Mouse (Mus musculus): Measurements from ENCODE around the gene Os9.

Os9 gene

GRCm38 (mm10) chr10:127118470-127118869 is 2.5 kb downstream of the Os9 start:
- DNase-seq (ENCODE audit: extremely low spot score), result no peak

GRCm38 (mm10) chr10:127115068-127115467 is 5.9 kb downstream of the Os9 start:
- DNase-seq (ENCODE audit: extremely low spot score), result no peak

- DNase-seq (ENCODE audit: extremely low spot score), result no peak
Observed at GRCm38 (mm10) chr10:127114408-127114807, 6.5 kb downstream of the Os9 start.

- DNase-seq (ENCODE audit: extremely low spot score), result no peak
Observed at GRCm38 (mm10) chr10:127111001-127111887, 9.7 kb downstream of the Os9 start.

GRCm38 (mm10) chr10:127108262-127108583 is 12.7 kb downstream of the Os9 start:
- no peak for DNase-seq (ENCODE audit: extremely low spot score)

- no peak for DNase-seq (ENCODE audit: extremely low spot score)
Observed at GRCm38 (mm10) chr10:127107563-127108261, 13.2 kb downstream of the Os9 start.

- no peak for DNase-seq (ENCODE audit: extremely low spot score)
Observed at GRCm38 (mm10) chr10:127103631-127104030, 17.3 kb downstream of the Os9 start.

- DNase-seq (ENCODE audit: extremely low spot score), result no peak
Observed at GRCm38 (mm10) chr10:127101151-127101550, 19.8 kb downstream of the Os9 start.

GRCm38 (mm10) chr10:127100414-127100813 is 20.5 kb downstream of the Os9 start:
- no peak for DNase-seq (ENCODE audit: extremely low spot score)

- no peak for DNase-seq (ENCODE audit: extremely low spot score)
Observed at GRCm38 (mm10) chr10:127099868-127100267, 21.1 kb downstream of the Os9 start.

- DNase-seq (ENCODE audit: extremely low spot score), result no peak
Observed at GRCm38 (mm10) chr10:127099191-127099590, 21.7 kb downstream of the Os9 start.

- DNase-seq (ENCODE audit: extremely low spot score), result no peak
Observed at GRCm38 (mm10) chr10:127098514-127098913, 22.4 kb downstream of the Os9 start.

GRCm38 (mm10) chr10:127094382-127094802 is 26.5 kb downstream of the Os9 start:
- DNase-seq (ENCODE audit: extremely low spot score), result no peak

GRCm38 (mm10) chr10:127092742-127093141 is 28.2 kb downstream of the Os9 start:
- no peak for DNase-seq (ENCODE audit: extremely low spot score)

- no peak for DNase-seq (ENCODE audit: extremely low spot score)
Observed at GRCm38 (mm10) chr10:127091507-127092396, 29.2 kb downstream of the Os9 start.

- DNase-seq (ENCODE audit: extremely low spot score), result peak; percentile 35
Observed at GRCm38 (mm10) chr10:127090560-127091411, 30.1 kb downstream of the Os9 start.

GRCm38 (mm10) chr10:127085633-127086032 is 35.3 kb downstream of the Os9 start:
- no peak for DNase-seq (ENCODE audit: extremely low spot score)

GRCm38 (mm10) chr10:127085052-127085451 is 35.9 kb downstream of the Os9 start:
- no peak for DNase-seq (ENCODE audit: extremely low spot score)

- no peak for DNase-seq (ENCODE audit: extremely low spot score)
Observed at GRCm38 (mm10) chr10:127083915-127084306, 37.0 kb downstream of the Os9 start.

GRCm38 (mm10) chr10:127083292-127083914 is 37.5 kb downstream of the Os9 start:
- no peak for DNase-seq (ENCODE audit: extremely low spot score)
